Mouse (Mus musculus) embryo, embryonic 11 days (tissue): ENCODE data around the gene Sox13.

ENCODE experiments used
- DNase-seq: peaks from one replicate; pipeline ENCODE4 v3.0.0-alpha.2; 2015

The Sox13 gene

GRCm38 (mm10) chr1:133424547-133425140 is 467 bp upstream of the Sox13 start:
- peak; percentile 25 for DNase-seq

- no peak for DNase-seq
Measured at GRCm38 (mm10) chr1:133423166-133423542, 1.0 kb downstream of the Sox13 start.

- peak; percentile 80 for DNase-seq
Measured at GRCm38 (mm10) chr1:133422615-133423161, 1.5 kb downstream of the Sox13 start.

- peak; percentile 25 for DNase-seq
Measured at GRCm38 (mm10) chr1:133421975-133422570, 2.1 kb downstream of the Sox13 start.

- no peak for DNase-seq
Measured at GRCm38 (mm10) chr1:133421061-133421460, 3.1 kb downstream of the Sox13 start.

- no peak for DNase-seq
Measured at GRCm38 (mm10) chr1:133420491-133420890, 3.7 kb downstream of the Sox13 start.

- DNase-seq, result no peak
Measured at GRCm38 (mm10) chr1:133419178-133419834, 4.9 kb downstream of the Sox13 start.

- peak; percentile 73 for DNase-seq
Measured at GRCm38 (mm10) chr1:133418164-133418800, 5.9 kb downstream of the Sox13 start.

GRCm38 (mm10) chr1:133417539-133417938 is 6.6 kb downstream of the Sox13 start:
- DNase-seq, result no peak

GRCm38 (mm10) chr1:133417113-133417512 is 7.1 kb downstream of the Sox13 start:
- no peak for DNase-seq

GRCm38 (mm10) chr1:133416472-133416871 is 7.7 kb downstream of the Sox13 start:
- DNase-seq, result no peak

GRCm38 (mm10) chr1:133415505-133415904 is 8.7 kb downstream of the Sox13 start:
- no peak for DNase-seq

GRCm38 (mm10) chr1:133415086-133415485 is 9.1 kb downstream of the Sox13 start:
- no peak for DNase-seq

- peak; percentile 22 for DNase-seq
Measured at GRCm38 (mm10) chr1:133412941-133413340, 11.2 kb downstream of the Sox13 start.

- peak; percentile 25 for DNase-seq
Measured at GRCm38 (mm10) chr1:133411506-133412147, 12.6 kb downstream of the Sox13 start.

- no peak for DNase-seq
Measured at GRCm38 (mm10) chr1:133409786-133410185, 14.4 kb downstream of the Sox13 start.

- DNase-seq, result peak; percentile 86
Measured at GRCm38 (mm10) chr1:133408880-133409516, 15.2 kb downstream of the Sox13 start.

- DNase-seq, result no peak
Measured at GRCm38 (mm10) chr1:133408321-133408720, 15.9 kb downstream of the Sox13 start.

GRCm38 (mm10) chr1:133407436-133407835 is 16.7 kb downstream of the Sox13 start:
- peak; percentile 44 for DNase-seq

- no peak for DNase-seq
Measured at GRCm38 (mm10) chr1:133406614-133407013, 17.6 kb downstream of the Sox13 start.

GRCm38 (mm10) chr1:133404005-133404404 is 20.2 kb downstream of the Sox13 start:
- DNase-seq, result no peak

- DNase-seq, result no peak
Measured at GRCm38 (mm10) chr1:133400014-133400725, 24.0 kb downstream of the Sox13 start.
